Mouse (Mus musculus) brain, embryonic 18.5 days (tissue): Measurements from ENCODE around the gene Gpr135.

Source experiments
- DNase-seq: peaks from one replicate; pipeline ENCODE4 v3.0.0-alpha.2; 2012; ENCODE audit warnings: low read depth, low spot score

Gene Gpr135

GRCm38 (mm10) chr12:72070327-72071269 lies at the start of gene Gpr135:
Gpr135 (minus strand) TSS chr12:72071125.
- peak; percentile 64 for DNase-seq

- no peak for DNase-seq
These were observed 44.9 kb upstream of the Gpr135 start for GRCm38 (mm10) chr12:72115686-72116345.

GRCm38 (mm10) chr12:72115126-72115525 lies 44.2 kb upstream of the Gpr135 start:
- DNase-seq, result no peak

- peak; percentile 56 for DNase-seq
These were observed 33.8 kb upstream of the Gpr135 start for GRCm38 (mm10) chr12:72104525-72105281.

- no peak for DNase-seq
These were observed 33.1 kb upstream of the Gpr135 start for GRCm38 (mm10) chr12:72104027-72104426.

GRCm38 (mm10) chr12:72102776-72103175 lies 31.9 kb upstream of the Gpr135 start:
- no peak for DNase-seq

- DNase-seq, result no peak
These were observed 26.0 kb upstream of the Gpr135 start for GRCm38 (mm10) chr12:72096966-72097365.

GRCm38 (mm10) chr12:72089802-72090201 lies 18.9 kb upstream of the Gpr135 start:
- no peak for DNase-seq

GRCm38 (mm10) chr12:72086166-72086825 lies 15.4 kb upstream of the Gpr135 start:
- DNase-seq, result no peak

GRCm38 (mm10) chr12:72085329-72086165 lies 14.6 kb upstream of the Gpr135 start, which contains the start of the genes L3hypdh and Jkamp:
L3hypdh (minus strand) TSS chr12:72085439.
Jkamp (plus strand) TSS chr12:72085589.
- DNase-seq, result peak; percentile 97

GRCm38 (mm10) chr12:72085024-72085328 lies 14.1 kb upstream of the Gpr135 start:
- DNase-seq, result no peak

GRCm38 (mm10) chr12:72084261-72085023 lies 13.5 kb upstream of the Gpr135 start:
- no peak for DNase-seq

GRCm38 (mm10) chr12:72083265-72083664 lies 12.3 kb upstream of the Gpr135 start:
- DNase-seq, result no peak

GRCm38 (mm10) chr12:72082370-72082769 lies 11.4 kb upstream of the Gpr135 start:
- DNase-seq, result no peak

GRCm38 (mm10) chr12:72081961-72082360 lies 11.0 kb upstream of the Gpr135 start:
- DNase-seq, result no peak

- no peak for DNase-seq
These were observed 7.3 kb upstream of the Gpr135 start for GRCm38 (mm10) chr12:72078248-72078647.

- DNase-seq, result no peak
These were observed 1.1 kb downstream of the Gpr135 start for GRCm38 (mm10) chr12:72069626-72070326.

GRCm38 (mm10) chr12:72057780-72058179 lies 13.1 kb downstream of the Gpr135 start:
- no peak for DNase-seq

- DNase-seq, result no peak
These were observed 17.1 kb downstream of the Gpr135 start for GRCm38 (mm10) chr12:72053851-72054250.
